Mouse (Mus musculus): ENCODE measurements around the gene Polk. TPM values are rescaled to one million over a fixed set of nuclear protein-coding genes. Genes with fewer than 3 reads are reported as not detected.

Gene Polk
- polyA plus RNA-seq, 1 experiment from 2014 or later: 11.5 TPM

DNA sequence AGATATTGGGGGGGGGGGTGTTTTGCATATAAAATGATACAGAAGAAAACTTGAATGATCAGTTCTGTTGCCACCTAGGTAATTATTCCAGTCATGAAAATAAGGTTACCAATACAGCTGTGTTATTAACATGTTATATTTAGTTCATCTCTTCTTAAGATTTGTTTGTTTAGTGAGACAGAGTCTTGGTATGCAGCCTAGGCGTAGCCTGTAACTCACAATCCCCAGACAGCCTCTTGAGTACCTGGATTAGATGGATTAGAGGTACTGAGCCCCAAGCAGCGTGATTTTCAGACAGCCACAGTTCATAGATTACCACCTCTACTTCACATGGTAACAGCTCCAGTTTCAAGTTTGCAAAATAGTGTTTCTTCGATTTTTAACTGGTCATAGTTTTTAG is 4.3 kb downstream of the Polk start:
- no peak overlapping the region for H3K4me3 ChIP-seq (ENCODE audit: low read depth, low read length)
- peaks cover 2% of the 10 kb centered on the region; the same call in 1 of the 2 replicates for H3K4me1 ChIP-seq (ENCODE audit: control insufficient read depth, insufficient read depth, low read length)
- 67% methylated on average over 3 of the region's 3 CpGs for WGBS
- H3K9me3 ChIP-seq (ENCODE audit: control insufficient read depth, low read depth, low read length): no peaks in the 10 kb centered on the region
- no peak overlapping the region for H3K27ac ChIP-seq (ENCODE audit: low read length)
- no peak overlapping the region for H3K4me2 ChIP-seq (replicated peaks; ENCODE audit: low read depth, low read length)
- H3K27me3 ChIP-seq (ENCODE audit: control insufficient read depth, insufficient read depth, low read length): no peaks in the 10 kb centered on the region
- no peaks in the 10 kb centered on the region for H3K36me3 ChIP-seq (ENCODE audit: control insufficient read depth, insufficient read depth, low read length)
- H3K9ac ChIP-seq (replicated peaks; ENCODE audit: low read depth, low read length): no peak overlapping the region
- no peak for ATAC-seq (ENCODE audit: insufficient number of reproducible peaks, insufficient read depth, low FRiP score, low read depth)

DNA sequence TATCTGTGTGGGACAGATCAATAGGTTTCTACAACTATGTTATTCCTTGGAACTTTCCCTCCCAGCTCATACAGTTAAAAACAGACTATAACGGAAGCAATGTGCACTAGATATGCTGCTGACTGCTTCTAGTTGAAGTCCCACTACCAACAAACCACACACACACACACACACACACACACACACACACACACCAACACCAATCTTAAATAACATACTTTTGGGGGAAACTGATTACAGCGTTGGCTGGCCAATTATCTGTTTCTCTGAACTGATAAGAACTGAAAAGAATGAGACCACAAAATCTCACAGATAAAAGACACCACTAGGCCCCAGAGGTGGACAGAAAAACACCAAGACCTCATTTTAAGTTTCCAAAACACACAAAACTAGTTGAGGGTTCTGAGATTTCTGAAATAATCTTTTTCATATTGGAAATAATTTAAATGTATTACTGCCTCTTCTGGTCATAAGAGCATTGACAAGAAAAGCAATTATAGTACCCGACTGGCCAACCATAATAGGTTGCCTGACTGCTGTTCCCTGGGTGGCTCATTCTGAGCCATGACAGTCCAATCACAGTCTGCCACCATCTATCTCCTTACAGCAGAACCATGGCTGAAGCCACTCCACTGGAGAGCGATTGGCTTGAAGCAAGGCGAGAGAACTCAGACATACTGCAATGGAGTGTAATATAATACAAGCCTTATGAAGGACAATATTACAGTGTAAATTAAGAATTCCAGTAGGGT is 5.4 kb downstream of the Polk start:
- no peak overlapping the region for H3K4me3 ChIP-seq (ENCODE audit: low read depth, low read length)
- peaks cover 2% of the 10 kb centered on the region; the same call in 1 of the 2 replicates for H3K4me1 ChIP-seq (ENCODE audit: control insufficient read depth, insufficient read depth, low read length)
- no peaks in the 10 kb centered on the region for H3K27me3 ChIP-seq (ENCODE audit: control insufficient read depth, insufficient read depth, low read length)
- no peak overlapping the region for H3K9ac ChIP-seq (replicated peaks; ENCODE audit: low read depth, low read length)
- WGBS: 77% methylated on average over 5 of the region's 5 CpGs
- ATAC-seq (ENCODE audit: insufficient number of reproducible peaks, insufficient read depth, low FRiP score, low read depth): no peak
- H3K27ac ChIP-seq (ENCODE audit: low read length): no peak overlapping the region
- no peaks in the 10 kb centered on the region for H3K9me3 ChIP-seq (ENCODE audit: control insufficient read depth, low read depth, low read length)
- no peak overlapping the region for H3K4me2 ChIP-seq (replicated peaks; ENCODE audit: low read depth, low read length)
- no peaks in the 10 kb centered on the region for H3K36me3 ChIP-seq (ENCODE audit: control insufficient read depth, insufficient read depth, low read length)

DNA sequence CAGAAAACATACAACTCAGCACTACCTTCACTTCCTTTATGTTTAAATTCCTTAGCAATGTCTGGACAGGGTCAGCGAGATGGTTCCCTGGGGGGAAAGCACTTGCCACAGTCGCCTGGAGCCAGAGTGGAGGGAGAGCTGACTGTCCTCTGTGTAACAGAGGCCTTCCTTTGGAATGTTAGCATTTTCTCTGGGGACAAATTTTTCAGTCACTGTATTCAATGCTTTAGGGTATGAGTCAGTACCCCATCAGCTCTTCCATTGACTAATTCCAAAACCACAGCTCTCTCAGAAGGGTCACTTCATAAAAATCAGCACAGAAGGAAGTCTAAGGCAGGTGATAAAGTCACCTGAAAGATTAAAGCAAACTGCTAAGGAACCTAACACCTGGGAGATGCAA is 8.6 kb downstream of the Polk start:
- Histone ChIP-seq H3K9ac (replicated peaks; ENCODE audit: low read depth, low read length) (no peak overlapping the region), H3K4me3 (ENCODE audit: low read depth, low read length) (no peak overlapping the region), H3K9me3 (ENCODE audit: control insufficient read depth, low read depth, low read length) (no peaks in the 10 kb centered on the region; the same call in 1 of the 2 replicates), H3K4me2 (replicated peaks; ENCODE audit: low read depth, low read length) (no peak overlapping the region), H3K27me3 (ENCODE audit: control insufficient read depth, insufficient read depth, low read length) (no peaks in the 10 kb centered on the region), H3K4me1 (ENCODE audit: control insufficient read depth, insufficient read depth, low read length) (no peaks in the 10 kb centered on the region), H3K27ac (ENCODE audit: low read length) (no peak overlapping the region), H3K36me3 (ENCODE audit: control insufficient read depth, insufficient read depth, low read length) (no peaks in the 10 kb centered on the region)
- no peak for ATAC-seq (ENCODE audit: insufficient number of reproducible peaks, insufficient read depth, low FRiP score, low read depth)
- WGBS: 64% methylated on average over 2 of the region's 2 CpGs

DNA sequence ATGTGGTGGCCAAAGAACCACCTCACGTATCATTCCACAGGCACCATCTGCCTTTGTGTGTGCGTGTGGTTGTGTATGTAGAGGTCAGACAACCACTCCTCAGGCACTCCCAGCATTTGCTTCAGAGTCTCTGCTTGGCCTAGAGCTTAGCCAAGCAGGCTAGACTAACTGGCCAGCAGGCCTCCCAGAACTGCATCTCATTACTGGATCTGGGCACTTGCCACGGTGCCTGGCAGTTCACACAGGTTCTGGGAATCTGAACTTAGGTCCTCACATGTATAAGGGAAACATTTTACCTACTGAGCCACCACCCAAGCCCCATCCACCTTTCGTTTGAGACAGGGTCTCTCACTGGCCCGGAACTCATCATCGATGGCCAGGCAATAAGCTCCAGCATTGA is 10.2 kb downstream of the Polk start:
- WGBS: 89% methylated on average over 6 of the region's 6 CpGs
- Histone ChIP-seq H3K27me3 (ENCODE audit: control insufficient read depth, insufficient read depth, low read length) (no peaks in the 10 kb centered on the region), H3K4me1 (ENCODE audit: control insufficient read depth, insufficient read depth, low read length) (no peaks in the 10 kb centered on the region), H3K27ac (ENCODE audit: low read length) (no peak overlapping the region), H3K4me3 (ENCODE audit: low read depth, low read length) (no peak overlapping the region), H3K9me3 (ENCODE audit: control insufficient read depth, low read depth, low read length) (no peaks in the 10 kb centered on the region; the same call in 1 of the 2 replicates), H3K36me3 (ENCODE audit: control insufficient read depth, insufficient read depth, low read length) (no peaks in the 10 kb centered on the region), H3K4me2 (replicated peaks; ENCODE audit: low read depth, low read length) (no peak overlapping the region), H3K9ac (replicated peaks; ENCODE audit: low read depth, low read length) (no peak overlapping the region)
- no peak for ATAC-seq (ENCODE audit: insufficient number of reproducible peaks, insufficient read depth, low FRiP score, low read depth)

DNA sequence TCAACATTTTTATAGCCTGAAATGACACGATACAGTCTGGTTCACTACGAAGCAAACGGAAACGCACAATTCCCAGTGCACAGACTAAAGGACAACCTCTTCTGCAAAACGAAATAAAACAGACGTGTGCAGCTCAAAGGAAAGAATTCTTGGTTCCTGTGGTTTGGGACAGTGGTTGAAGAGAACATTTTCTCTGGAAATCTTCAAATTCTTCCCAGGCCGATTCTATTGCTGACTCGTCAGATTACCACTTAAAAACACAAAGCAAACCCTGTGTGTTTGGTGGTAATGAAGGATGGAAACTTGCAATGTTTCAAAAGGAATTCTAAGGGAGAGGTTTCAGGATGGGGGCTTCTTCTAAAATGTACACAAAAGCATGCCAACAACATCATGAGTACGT is 12.3 kb downstream of the Polk start:
- Histone ChIP-seq H3K9me3 (ENCODE audit: control insufficient read depth, low read depth, low read length) (no peaks in the 10 kb centered on the region; the same call in 1 of the 2 replicates), H3K27ac (ENCODE audit: low read length) (no peak overlapping the region), H3K4me1 (ENCODE audit: control insufficient read depth, insufficient read depth, low read length) (no peaks in the 10 kb centered on the region), H3K36me3 (ENCODE audit: control insufficient read depth, insufficient read depth, low read length) (no peaks in the 10 kb centered on the region), H3K4me2 (replicated peaks; ENCODE audit: low read depth, low read length) (no peak overlapping the region), H3K27me3 (ENCODE audit: control insufficient read depth, insufficient read depth, low read length) (no peaks in the 10 kb centered on the region), H3K4me3 (ENCODE audit: low read depth, low read length) (no peak overlapping the region), H3K9ac (replicated peaks; ENCODE audit: low read depth, low read length) (no peak overlapping the region)
- ATAC-seq (ENCODE audit: insufficient number of reproducible peaks, insufficient read depth, low FRiP score, low read depth): no peak
- 93% methylated on average over 9 of the region's 9 CpGs for WGBS

DNA sequence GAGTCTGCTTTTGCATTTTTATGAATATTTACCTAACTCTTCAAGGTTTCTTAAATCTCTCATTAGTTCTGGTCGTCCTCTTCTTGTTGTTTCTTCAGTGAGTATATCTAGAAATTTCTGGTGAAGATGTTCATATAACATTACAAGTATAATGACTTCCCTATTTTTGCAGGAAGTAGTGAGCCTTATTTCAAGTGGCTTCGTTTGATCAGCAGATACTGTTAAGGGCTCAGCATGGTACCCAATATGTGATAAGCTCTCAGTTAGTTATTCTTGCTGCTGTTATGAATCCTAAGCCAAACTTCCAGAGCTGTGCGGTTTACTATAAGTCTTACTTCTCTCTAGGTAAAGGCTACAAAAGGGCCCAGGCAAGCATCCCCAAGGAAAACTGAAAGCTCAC is 12.8 kb downstream of the Polk start:
- no peak for ATAC-seq (ENCODE audit: insufficient number of reproducible peaks, insufficient read depth, low FRiP score, low read depth)

DNA sequence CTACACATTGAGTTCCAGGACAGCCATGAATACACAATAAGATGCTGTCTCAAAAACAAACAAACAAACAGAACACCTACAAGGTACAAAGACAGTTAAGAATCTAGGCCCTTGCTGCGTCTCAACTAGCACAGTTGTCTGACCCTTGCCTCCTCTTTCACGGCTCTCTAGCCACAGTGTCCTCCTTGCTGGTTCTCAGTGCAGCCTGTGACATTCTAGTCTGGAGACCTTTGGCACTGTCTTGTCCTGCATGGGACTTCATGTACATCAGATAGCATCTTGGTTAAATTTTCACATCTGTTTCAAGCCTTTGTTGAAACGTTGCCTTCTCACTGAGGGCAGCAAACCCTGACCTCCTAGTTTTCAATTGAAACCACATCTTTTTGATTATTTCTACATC is 13.6 kb downstream of the Polk start:
- no peak for ATAC-seq (ENCODE audit: insufficient number of reproducible peaks, insufficient read depth, low FRiP score, low read depth)
- H3K4me3 ChIP-seq (ENCODE audit: low read depth, low read length): no peak overlapping the region
- H3K9ac ChIP-seq (replicated peaks; ENCODE audit: low read depth, low read length): no peak overlapping the region
- 88% methylated on average over 3 of the region's 3 CpGs for WGBS
- H3K9me3 ChIP-seq (ENCODE audit: control insufficient read depth, low read depth, low read length): no peaks in the 10 kb centered on the region; the same call in 1 of the 2 replicates
- no peak overlapping the region for H3K4me2 ChIP-seq (replicated peaks; ENCODE audit: low read depth, low read length)
- no peaks in the 10 kb centered on the region for H3K4me1 ChIP-seq (ENCODE audit: control insufficient read depth, insufficient read depth, low read length)
- no peaks in the 10 kb centered on the region for H3K36me3 ChIP-seq (ENCODE audit: control insufficient read depth, insufficient read depth, low read length)
- H3K27ac ChIP-seq (ENCODE audit: low read length): no peak overlapping the region
- no peaks in the 10 kb centered on the region for H3K27me3 ChIP-seq (ENCODE audit: control insufficient read depth, insufficient read depth, low read length)

More for the DNA sequence above, 12.8 kb downstream of the Polk start:
- no peaks in the 10 kb centered on the region for H3K27me3 ChIP-seq (ENCODE audit: control insufficient read depth, insufficient read depth, low read length)
- no peaks in the 10 kb centered on the region for H3K4me1 ChIP-seq (ENCODE audit: control insufficient read depth, insufficient read depth, low read length)
- no peak overlapping the region for H3K9ac ChIP-seq (replicated peaks; ENCODE audit: low read depth, low read length)
- no peaks in the 10 kb centered on the region for H3K36me3 ChIP-seq (ENCODE audit: control insufficient read depth, insufficient read depth, low read length)
- no peak overlapping the region for H3K4me2 ChIP-seq (replicated peaks; ENCODE audit: low read depth, low read length)
- 96% methylated on average over 3 of the region's 3 CpGs for WGBS
- no peak overlapping the region for H3K4me3 ChIP-seq (ENCODE audit: low read depth, low read length)
- H3K9me3 ChIP-seq (ENCODE audit: control insufficient read depth, low read depth, low read length): no peaks in the 10 kb centered on the region; the same call in 1 of the 2 replicates
- H3K27ac ChIP-seq (ENCODE audit: low read length): no peak overlapping the region

DNA sequence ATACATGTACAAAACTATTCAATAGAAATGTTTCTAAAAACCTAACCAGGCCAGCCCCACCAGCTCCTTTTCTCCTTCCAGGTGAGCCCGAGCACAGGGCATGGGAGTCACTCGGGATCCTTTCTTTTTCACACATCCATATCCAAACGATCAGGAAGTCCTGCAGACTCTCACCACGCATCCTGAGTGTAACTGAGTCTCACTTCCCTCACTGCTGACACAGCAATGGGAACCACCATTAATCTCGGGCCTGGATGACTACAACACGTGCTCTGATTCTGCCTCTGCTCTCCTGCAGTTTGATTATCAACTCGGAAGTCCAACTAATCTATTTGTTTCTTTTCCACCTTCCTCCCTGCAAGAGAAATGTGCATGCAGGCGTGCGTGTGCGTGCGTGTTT is 14.5 kb downstream of the Polk start:
- Histone ChIP-seq H3K36me3 (ENCODE audit: control insufficient read depth, insufficient read depth, low read length) (no peaks in the 10 kb centered on the region), H3K9me3 (ENCODE audit: control insufficient read depth, low read depth, low read length) (no peaks in the 10 kb centered on the region; the same call in 1 of the 2 replicates), H3K4me3 (ENCODE audit: low read depth, low read length) (no peak overlapping the region), H3K9ac (replicated peaks; ENCODE audit: low read depth, low read length) (no peak overlapping the region), H3K27me3 (ENCODE audit: control insufficient read depth, insufficient read depth, low read length) (no peaks in the 10 kb centered on the region), H3K4me2 (replicated peaks; ENCODE audit: low read depth, low read length) (no peak overlapping the region), H3K4me1 (ENCODE audit: control insufficient read depth, insufficient read depth, low read length) (no peaks in the 10 kb centered on the region), H3K27ac (ENCODE audit: low read length) (no peak overlapping the region)
- WGBS: 84% methylated on average over 11 of the region's 11 CpGs
- no peak for ATAC-seq (ENCODE audit: insufficient number of reproducible peaks, insufficient read depth, low FRiP score, low read depth)

DNA sequence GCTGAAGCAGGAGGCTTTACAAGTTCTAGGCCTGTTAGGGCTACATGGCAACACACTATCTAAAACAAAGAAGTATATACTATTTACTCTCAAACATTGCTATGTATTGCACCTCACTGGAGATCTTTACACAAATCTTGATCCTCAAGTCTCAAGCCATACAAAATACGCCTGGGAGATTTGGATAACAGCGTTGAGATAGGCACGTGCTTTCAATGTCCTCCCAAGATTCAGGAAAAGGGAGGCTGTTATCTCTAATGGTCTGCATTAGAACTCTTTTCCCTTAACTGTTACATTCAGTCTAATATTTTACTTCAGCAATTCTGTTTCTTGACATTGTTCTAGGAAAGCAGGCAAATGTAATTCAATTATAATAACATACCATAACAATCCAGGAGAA is 15.4 kb downstream of the Polk start:
- 94% methylated on average over 3 of the region's 3 CpGs for WGBS

More for the DNA sequence above, 15.4 kb downstream of the Polk start:
- Histone ChIP-seq H3K4me1 (ENCODE audit: control insufficient read depth, insufficient read depth, low read length) (no peaks in the 10 kb centered on the region), H3K4me3 (ENCODE audit: low read depth, low read length) (no peak overlapping the region), H3K4me2 (replicated peaks; ENCODE audit: low read depth, low read length) (no peak overlapping the region), H3K9ac (replicated peaks; ENCODE audit: low read depth, low read length) (no peak overlapping the region), H3K27ac (ENCODE audit: low read length) (no peak overlapping the region), H3K9me3 (ENCODE audit: control insufficient read depth, low read depth, low read length) (no peaks in the 10 kb centered on the region; the same call in 1 of the 2 replicates), H3K27me3 (ENCODE audit: control insufficient read depth, insufficient read depth, low read length) (no peaks in the 10 kb centered on the region), H3K36me3 (ENCODE audit: control insufficient read depth, insufficient read depth, low read length) (no peaks in the 10 kb centered on the region)
- ATAC-seq (ENCODE audit: insufficient number of reproducible peaks, insufficient read depth, low FRiP score, low read depth): no peak
